8 mouse cellular contexts compared by ENCODE assay signal in genomic region chr17:13479572-13480063, GRCm38 (mm10).
DNase-seq lines count a peak whose midpoint lies in the region; ATAC-seq and TF ChIP-seq lines count a peak whose summit lies in the region.

No protein-coding gene starts in this region.

- no peaks in the 10 kb centered on the region for H3K27me3 ChIP-seq in cerebellum, adult 2 months (ENCODE audit: control insufficient read depth, insufficient read depth, low read length)
- no peaks in the 10 kb centered on the region for H3K27me3 ChIP-seq in forebrain, embryonic 11.5 days (ENCODE audit: control insufficient read depth, insufficient read depth, low read length)
- no peaks in the 10 kb centered on the region for H3K27me3 ChIP-seq in limb, embryonic 12.5 days

- WGBS in cerebellum, adult 2 months = 33% methylated on average over 12 of the region's 12 CpGs
- 9% methylated on average over 11 of the region's 12 CpGs for WGBS in forebrain, embryonic 11.5 days
- 6% methylated on average over 10 of the region's 12 CpGs for WGBS in limb, embryonic 12.5 days

- peak; percentile 69 for ATAC-seq in forebrain, embryonic 11.5 days (replicated peaks; ENCODE audit: low FRiP score)
- ATAC-seq in limb, embryonic 12.5 days (ENCODE audit: insufficient number of reproducible peaks, insufficient read depth, low FRiP score, low TSS enrichment, low read depth) = peak; percentile 86

- no peak overlapping the region for H3K27ac ChIP-seq in cerebellum, adult 2 months (ENCODE audit: insufficient read depth, low read length)
- peak overlapping the region; percentile 85 for H3K27ac ChIP-seq in forebrain, embryonic 11.5 days (ENCODE audit: low read depth, low read length)
- H3K27ac ChIP-seq in limb, embryonic 12.5 days = peak overlapping the region; percentile 80

- H3K4me2 ChIP-seq in forebrain, embryonic 11.5 days (ENCODE audit: low read depth, low read length, severe bottlenecking) = peak overlapping the region; percentile 37; the same call in 1 of the 2 replicates
- H3K4me2 ChIP-seq in limb, embryonic 12.5 days = peak overlapping the region; percentile 39

- H3K36me3 ChIP-seq in forebrain, embryonic 11.5 days (ENCODE audit: control insufficient read depth, insufficient read depth, low read length) = no peaks in the 10 kb centered on the region
- H3K36me3 ChIP-seq in limb, embryonic 12.5 days = no peaks in the 10 kb centered on the region

- no peak for TF ChIP-seq CTCF in cerebellum, adult 2 months (IDR thresholded peaks at IDR 0.05; ENCODE audit: borderline replicate concordance, insufficient read depth, low read depth, low read length)

- TF ChIP-seq POLR2A in cerebellum, adult 2 months (IDR thresholded peaks at IDR 0.05; ENCODE audit: borderline replicate concordance, insufficient read depth, low read length) = no peak

- H3K9ac ChIP-seq in forebrain, embryonic 11.5 days (ENCODE audit: low read length) = peak overlapping the region; percentile 44
- H3K9ac ChIP-seq in limb, embryonic 12.5 days (replicated peaks) = no peak overlapping the region

- H3K4me3 ChIP-seq in cerebellum, adult 2 months (replicated peaks; ENCODE audit: insufficient read depth, low read depth, low read length) = no peak overlapping the region
- no peak overlapping the region for H3K4me3 ChIP-seq in forebrain, embryonic 11.5 days (ENCODE audit: low read depth, low read length)
- no peak overlapping the region for H3K4me3 ChIP-seq in limb, embryonic 12.5 days (replicated peaks)

- peak; percentile 46 to 50 for DNase-seq in cerebellum, postnatal 14 days
- no peak for DNase-seq in cerebellum, adult 2 months
- DNase-seq in 3T3-L1 (ENCODE audit: low read depth, low spot score) = peak; percentile 67
- DNase-seq in forebrain, embryonic 11.5 days (ENCODE audit: low spot score) = peak; percentile 58
- no peak for DNase-seq in c-Kit-positive CD71-positive TER-119-positive erythroid progenitor cells, embryonic 14.5 days (ENCODE audit: low spot score)
- no peak for DNase-seq in layer of hippocampus, adult 9-11 months
- no peak for DNase-seq in thymus, postnatal 10 days (ENCODE audit: low spot score in 2 of 2)

- no peaks in the 10 kb centered on the region for H3K4me1 ChIP-seq in cerebellum, adult 2 months (ENCODE audit: control insufficient read depth, insufficient read depth, low read length)
- H3K4me1 ChIP-seq in forebrain, embryonic 11.5 days (replicated peaks; ENCODE audit: control insufficient read depth, insufficient read depth, low read length) = peaks cover 8% of the 10 kb centered on the region
- peaks cover 22% of the 10 kb centered on the region for H3K4me1 ChIP-seq in limb, embryonic 12.5 days (replicated peaks)

- no peaks in the 10 kb centered on the region for H3K9me3 ChIP-seq in forebrain, embryonic 11.5 days (ENCODE audit: control insufficient read depth, low read length)
- H3K9me3 ChIP-seq in limb, embryonic 12.5 days = no peaks in the 10 kb centered on the region

Comparison
In these comparisons a context has a peak if more than half of its experiments do, and no peak if none do; other contexts are left out.
1. DNase-seq: peak in cerebellum, postnatal 14 days (2 of 2), 3T3-L1 (single experiment) and forebrain, embryonic 11.5 days (single experiment); none in cerebellum, adult 2 months (0 of 2), c-Kit-positive CD71-positive TER-119-positive erythroid progenitor cells, embryonic 14.5 days (single experiment), layer of hippocampus, adult 9-11 months (single experiment) and thymus, postnatal 10 days (0 of 2).